Mouse (Mus musculus): Measurements from ENCODE around the gene Pklr.

- TF ChIP-seq CTCF (IDR thresholded peaks at IDR 0.05; ENCODE audit: low read depth, low read length) (no peak), POLR2A (IDR thresholded peaks at IDR 0.05; ENCODE audit: extremely low read depth, insufficient read depth, low read length) (no peak)
Measured at GRCm38 (mm10) chr3:89176421-89176820, 40.5 kb downstream of the Pklr start.
